Mouse (Mus musculus) forebrain, embryonic 10.5 days (tissue): Measurements from ENCODE around the gene Lgals4. TPM values are rescaled to one million over a fixed set of nuclear protein-coding genes. Genes with fewer than 3 reads are reported as not detected.

Source experiments
- DNase-seq: peaks from one replicate; pipeline ENCODE4 v3.0.0-alpha.2; 2017; ENCODE audit warnings: low spot score; ENCODE audit errors: extremely low spot score
- H3K27ac ChIP-seq: fragments of 300-500 bp; sonication (generic); 2 replicates; pipeline ENCODE4 v1.5.1; 2016; ENCODE audit warnings: mild to moderate bottlenecking
- H3K27me3 ChIP-seq: fragments of 300-500 bp; sonication (generic); 2 replicates; pipeline ENCODE4 v1.6.1; 2016; ENCODE audit warnings: mild to moderate bottlenecking; ENCODE audit not compliant: poor library complexity, severe bottlenecking
- H3K36me3 ChIP-seq: fragments of 300-500 bp; sonication (generic); replicated peaks from 2 replicates; pipeline ENCODE4 v1.6.1; 2016; ENCODE audit warnings: mild to moderate bottlenecking, moderate library complexity
- H3K4me1 ChIP-seq: fragments of 300-500 bp; sonication (generic); 2 replicates; pipeline ENCODE4 v1.6.1; 2016
- H3K4me3 ChIP-seq: fragments of 300-500 bp; sonication (generic); 2 replicates; pipeline ENCODE4 v1.5.1; 2016; ENCODE audit warnings: mild to moderate bottlenecking, moderate library complexity
- H3K9me3 ChIP-seq: fragments of 300-500 bp; sonication (generic); 2 replicates; pipeline ENCODE4 v1.6.1; 2016; ENCODE audit warnings: mild to moderate bottlenecking, moderate library complexity
- WGBS: fragments of 180-500 bp; shearing (Covaris S2); methylation state at CpG from one replicate; pipeline ENCODE4 v1.1.7; 2016; 5-methylcytosine and 5-hydroxymethylcytosine counted together
- polyA plus RNA-seq: library from polyadenylated mRNA; unstranded; fragments of >200 nt; fragmentation: Nextera tagmentation; extraction: Ambion mirVana; gene quantifications from 2 replicates; pipeline ENCODE4 v1.2.1, GENCODE M21; 2016

Gene Lgals4
- polyA plus RNA-seq = 2.9 and 3.1 TPM in 2 replicates

GRCm38 (mm10) chr7:28833723-28834347 is at the start of gene Lgals4:
TSS of gene Lgals4 (plus strand) at chr7:28833854.
- 85% methylated on average over 6 of the region's 6 CpGs for WGBS
- peaks cover 31% of the 10 kb centered on the region for H3K36me3 ChIP-seq
- H3K4me1 ChIP-seq = no peaks in the 10 kb centered on the region
- no peak within 1 kb of the TSS for H3K4me3 ChIP-seq
- H3K9me3 ChIP-seq = peaks cover 6% of the 10 kb centered on the region; the same call in 1 of the 2 replicates
- DNase-seq = no peak
- H3K27ac ChIP-seq = no peak within 1 kb of the TSS
- no peaks in the 10 kb centered on the region for H3K27me3 ChIP-seq

GRCm38 (mm10) chr7:28785161-28785560 is 48.5 kb upstream of the Lgals4 start:
- DNase-seq = no peak
- Histone ChIP-seq H3K27me3 (no peaks in the 10 kb centered on the region), H3K36me3 (peaks cover 35% of the 10 kb centered on the region), H3K4me3 (no peak overlapping the region), H3K4me1 (peaks cover 34% of the 10 kb centered on the region), H3K27ac (no peak overlapping the region), H3K9me3 (no peaks in the 10 kb centered on the region)
- 77% methylated on average over 5 of the region's 5 CpGs for WGBS

GRCm38 (mm10) chr7:28787884-28788283 is 45.8 kb upstream of the Lgals4 start:
- no peak overlapping the region for H3K27ac ChIP-seq
- no peaks in the 10 kb centered on the region for H3K9me3 ChIP-seq
- H3K36me3 ChIP-seq = peaks cover 32% of the 10 kb centered on the region
- peaks cover 39% of the 10 kb centered on the region for H3K4me1 ChIP-seq
- WGBS = 92% methylated on average over 9 of the region's 9 CpGs
- H3K4me3 ChIP-seq = no peak overlapping the region
- no peaks in the 10 kb centered on the region for H3K27me3 ChIP-seq
- no peak for DNase-seq

- no peak within 1 kb of the TSS for H3K4me3 ChIP-seq
- WGBS = 75% methylated on average over 5 of the region's 5 CpGs
- H3K4me1 ChIP-seq = peaks cover 39% of the 10 kb centered on the region
- no peaks in the 10 kb centered on the region for H3K27me3 ChIP-seq
- DNase-seq = no peak
- H3K36me3 ChIP-seq = peaks cover 26% of the 10 kb centered on the region
- H3K27ac ChIP-seq = 0 out of 2 replicates have a peak within 1 kb of the TSS, but pooled peaks have one; percentile 40
- no peaks in the 10 kb centered on the region for H3K9me3 ChIP-seq
Observed at GRCm38 (mm10) chr7:28788307-28789195, 45.1 kb upstream of the Lgals4 start, which contains the start of gene Rinl. TSS of gene Rinl (plus strand) at chr7:28788969.

- peaks cover 26% of the 10 kb centered on the region for H3K36me3 ChIP-seq
- no peaks in the 10 kb centered on the region for H3K9me3 ChIP-seq
- 0 out of 2 replicates have a peak overlapping the region, but pooled peaks have one; percentile 40 for H3K27ac ChIP-seq
- 82% methylated on average over 3 of the region's 3 CpGs for WGBS
- peaks cover 39% of the 10 kb centered on the region for H3K4me1 ChIP-seq
- no peak overlapping the region for H3K4me3 ChIP-seq
- no peak for DNase-seq
- H3K27me3 ChIP-seq = no peaks in the 10 kb centered on the region
Observed at GRCm38 (mm10) chr7:28789235-28789634, 44.4 kb upstream of the Lgals4 start.

- H3K27ac ChIP-seq = peak overlapping the region; percentile 12; the same call in 1 of the 2 replicates
- H3K4me1 ChIP-seq = peaks cover 33% of the 10 kb centered on the region
- H3K9me3 ChIP-seq = no peaks in the 10 kb centered on the region
- no peaks in the 10 kb centered on the region for H3K27me3 ChIP-seq
- peaks cover 24% of the 10 kb centered on the region for H3K36me3 ChIP-seq
- DNase-seq = no peak
- 54% methylated on average over 8 of the region's 8 CpGs for WGBS
- H3K4me3 ChIP-seq = no peak overlapping the region
Observed at GRCm38 (mm10) chr7:28790066-28790806, 43.4 kb upstream of the Lgals4 start.

- Histone ChIP-seq H3K27me3 (no peaks in the 10 kb centered on the region), H3K4me1 (peaks cover 39% of the 10 kb centered on the region), H3K36me3 (peaks cover 11% of the 10 kb centered on the region; the same call in 1 of the 2 replicates), H3K27ac (peak overlapping the region; percentile 32; the same call in 1 of the 2 replicates), H3K4me3 (no peak overlapping the region), H3K9me3 (no peaks in the 10 kb centered on the region)
- no peak for DNase-seq
Observed at GRCm38 (mm10) chr7:28791706-28792105, 41.9 kb upstream of the Lgals4 start.

GRCm38 (mm10) chr7:28792391-28793185 is 41.1 kb upstream of the Lgals4 start:
- Histone ChIP-seq H3K36me3 (peaks cover 7% of the 10 kb centered on the region; the same call in 1 of the 2 replicates), H3K4me1 (peaks cover 43% of the 10 kb centered on the region), H3K4me3 (no peak overlapping the region), H3K27me3 (no peaks in the 10 kb centered on the region), H3K27ac (peak overlapping the region; percentile 32; the same call in 1 of the 2 replicates), H3K9me3 (no peaks in the 10 kb centered on the region)
- 85% methylated on average over 14 of the region's 14 CpGs for WGBS
- DNase-seq = no peak

GRCm38 (mm10) chr7:28793834-28794233 is 39.8 kb upstream of the Lgals4 start:
- Histone ChIP-seq H3K4me3 (no peak overlapping the region), H3K9me3 (no peaks in the 10 kb centered on the region), H3K4me1 (peaks cover 37% of the 10 kb centered on the region), H3K27ac (no peak overlapping the region), H3K27me3 (no peaks in the 10 kb centered on the region), H3K36me3 (no peaks in the 10 kb centered on the region)
- 55% methylated on average over 2 of the region's 2 CpGs for WGBS
- no peak for DNase-seq

GRCm38 (mm10) chr7:28794496-28794895 is 39.2 kb upstream of the Lgals4 start:
- no peak overlapping the region for H3K4me3 ChIP-seq
- 84% methylated on average over 3 of the region's 3 CpGs for WGBS
- H3K27me3 ChIP-seq = no peaks in the 10 kb centered on the region
- no peak for DNase-seq
- H3K36me3 ChIP-seq = no peaks in the 10 kb centered on the region
- H3K27ac ChIP-seq = no peak overlapping the region
- no peaks in the 10 kb centered on the region for H3K9me3 ChIP-seq
- peaks cover 31% of the 10 kb centered on the region for H3K4me1 ChIP-seq

GRCm38 (mm10) chr7:28795832-28796231 is 37.8 kb upstream of the Lgals4 start:
- DNase-seq = no peak
- 79% methylated on average over 15 of the region's 15 CpGs for WGBS
- H3K27me3 ChIP-seq = no peaks in the 10 kb centered on the region
- peak overlapping the region; percentile 82 for H3K27ac ChIP-seq
- no peaks in the 10 kb centered on the region for H3K36me3 ChIP-seq
- H3K4me3 ChIP-seq = peak overlapping the region; percentile 41; the same call in 1 of the 2 replicates
- peaks cover 20% of the 10 kb centered on the region for H3K4me1 ChIP-seq
- H3K9me3 ChIP-seq = no peaks in the 10 kb centered on the region

- H3K36me3 ChIP-seq = no peaks in the 10 kb centered on the region
- H3K27ac ChIP-seq = peak overlapping the region; percentile 82
- no peaks in the 10 kb centered on the region for H3K27me3 ChIP-seq
- 20% methylated on average over 32 of the region's 32 CpGs for WGBS
- no peaks in the 10 kb centered on the region for H3K9me3 ChIP-seq
- H3K4me3 ChIP-seq = peak overlapping the region; percentile 41
- peaks cover 24% of the 10 kb centered on the region for H3K4me1 ChIP-seq
- DNase-seq = peak; percentile 77
Observed at GRCm38 (mm10) chr7:28796562-28796975, 37.1 kb upstream of the Lgals4 start.
